Mouse (Mus musculus): ENCODE data around the gene Whamm.

GRCm38 (mm10) chr7:81593387-81593786 is 22.3 kb downstream of the Whamm start:
- no peak for TF ChIP-seq FLI1 (IDR thresholded peaks at IDR 0.05; ENCODE audit: low read length)
- no peak for TF ChIP-seq GATA1 (IDR thresholded peaks at IDR 0.05; ENCODE audit: borderline replicate concordance, low read length)
